Mouse (Mus musculus) cerebellum, adult (tissue): ENCODE measurements at regions not wholly inside any gene's neighbourhood (a gene's known extent, or its start where the extent isn't known, plus 50 kb on each side); places are given as distances from the start of the nearest gene placed in this dataset.
"Not testable (repeated sequence)": the region's sequence is repeated elsewhere in the genome, so short reads cannot be mapped to it uniquely, and the experiment has no call there.

Experiments
- ATAC-seq: cut with Nextera tagmentation; 2 replicates; pipeline ENCODE4 v1.9.2; 2017; ENCODE audit warnings: mild to moderate bottlenecking, moderate library complexity, mixed read lengths; ENCODE audit not compliant: insufficient number of reproducible peaks, low FRiP score, low TSS enrichment

DNA sequence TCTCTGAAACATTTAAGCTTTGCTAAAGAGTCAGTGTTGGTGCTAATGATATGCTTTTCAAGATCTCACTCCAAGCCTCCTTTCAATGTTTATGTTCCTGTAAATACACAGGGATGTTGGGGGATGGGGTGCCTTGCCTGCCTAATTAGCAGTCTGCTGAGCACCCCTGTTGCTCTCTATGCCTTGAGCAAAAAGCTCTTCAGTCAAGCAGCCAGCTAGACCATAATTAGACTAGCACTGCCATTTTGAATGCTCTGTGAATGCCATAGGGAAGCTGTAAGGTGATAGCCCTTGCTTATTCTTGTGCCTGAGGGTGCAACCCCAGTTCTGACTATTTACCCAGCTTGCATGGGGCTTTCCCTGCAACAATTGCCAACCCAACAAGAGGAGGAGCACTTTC is 338.6 kb upstream of the Cwc22 start:
- no peak for ATAC-seq

DNA sequence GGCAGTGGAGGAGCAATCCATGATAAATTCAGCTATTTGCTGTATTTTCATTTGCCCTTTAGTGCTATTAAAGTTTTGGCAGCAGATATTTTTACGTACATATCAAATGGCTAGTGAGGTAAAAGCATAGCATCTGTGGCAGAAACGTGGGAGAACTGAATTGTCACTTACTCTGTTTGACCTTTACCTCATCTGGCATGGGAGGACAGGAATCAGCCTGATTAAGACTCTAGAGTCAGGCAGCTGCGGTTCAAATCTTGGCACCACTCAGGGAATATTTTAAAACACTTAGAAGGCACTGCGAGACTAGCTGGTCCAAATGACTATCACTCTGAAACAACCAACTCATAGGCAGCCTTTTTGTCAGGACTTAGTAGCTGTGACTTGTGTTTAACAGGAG is 337.4 kb upstream of the Cwc22 start:
- ATAC-seq = no peak

DNA sequence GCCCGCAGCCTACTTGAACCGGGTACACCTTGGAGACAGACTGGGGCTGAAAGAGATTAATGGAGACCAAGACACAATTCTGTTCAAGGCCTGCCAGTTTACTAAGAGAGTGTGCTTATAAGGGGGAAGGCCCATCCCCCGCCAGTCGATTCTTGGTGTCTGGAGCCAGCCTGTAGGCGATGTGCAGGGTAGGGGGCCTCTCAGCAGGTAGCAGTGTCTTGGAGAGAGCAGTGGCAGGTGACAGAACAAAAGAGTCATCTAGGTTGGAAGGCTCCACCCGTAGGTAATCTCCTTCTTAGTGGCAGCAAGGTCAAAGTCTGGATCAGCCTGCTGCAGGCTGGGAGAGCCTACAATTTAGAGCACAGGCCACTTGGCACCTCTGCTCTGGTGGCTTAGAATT is 335.7 kb upstream of the Cwc22 start:
- ATAC-seq = not testable (repeated sequence)

DNA sequence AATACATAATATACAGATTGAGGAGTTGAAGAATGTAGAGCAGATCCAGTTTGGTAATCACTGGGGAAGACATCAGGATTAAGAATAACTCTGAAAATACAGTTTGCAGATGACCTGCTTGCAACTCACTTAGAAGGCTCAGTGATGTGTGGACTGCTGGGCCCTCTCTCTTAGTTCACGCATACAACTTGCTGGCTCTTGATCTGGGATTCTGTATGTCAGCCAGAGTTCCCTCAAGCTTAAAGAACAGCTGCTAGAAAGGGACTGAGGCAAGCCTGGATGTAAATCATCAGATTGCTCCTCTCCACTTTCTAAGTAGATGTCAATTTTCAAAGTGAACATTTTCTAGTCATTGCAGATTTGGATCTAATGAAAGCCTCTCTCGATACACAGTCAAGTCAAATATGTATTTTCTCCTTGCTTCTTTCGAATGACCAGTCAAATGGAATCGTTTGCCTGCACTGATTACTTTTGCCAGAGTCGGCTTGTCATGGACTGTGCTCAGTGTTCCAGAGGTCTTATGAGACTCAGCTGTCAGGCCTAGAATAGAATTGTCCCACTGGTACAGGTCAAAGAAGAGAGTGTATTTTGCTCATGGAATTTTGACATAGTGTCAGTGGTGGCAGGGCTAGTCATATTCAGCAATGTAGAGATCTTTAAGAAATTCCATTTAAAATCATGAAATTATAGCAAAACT is 334.2 kb upstream of the Cwc22 start:
- ATAC-seq = no peak

DNA sequence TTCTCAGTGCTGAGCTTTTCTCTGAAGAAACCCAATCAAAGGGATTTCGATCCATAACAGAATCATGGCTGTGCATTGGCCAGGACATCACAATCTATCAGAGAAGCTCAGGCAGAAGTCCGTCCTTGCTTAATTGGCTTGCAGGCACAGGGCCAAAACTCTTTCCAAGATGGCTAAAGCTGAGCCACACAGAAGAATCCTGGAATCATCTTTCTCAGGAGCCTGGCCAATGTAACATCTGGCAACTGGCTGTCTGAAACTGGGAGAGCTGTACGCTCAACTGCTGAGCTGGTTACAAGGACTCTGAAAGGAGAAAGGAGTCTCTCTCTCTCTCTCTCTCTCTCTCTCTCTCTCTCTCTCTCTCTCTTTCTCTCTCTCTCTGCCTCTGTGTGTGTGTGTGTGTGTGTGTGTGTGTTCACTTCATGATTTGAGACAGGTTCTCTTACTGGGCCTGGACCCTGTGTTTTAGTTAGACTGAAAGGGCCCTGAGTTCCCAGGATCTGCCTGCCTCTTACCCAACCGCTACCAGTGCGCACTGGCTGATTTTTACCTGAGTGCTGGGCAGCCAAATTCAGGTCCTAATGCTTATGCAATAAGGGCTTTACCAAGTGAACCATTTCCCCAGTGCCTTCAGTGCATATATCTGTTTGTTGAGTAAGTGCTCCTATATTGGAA is 333.3 kb upstream of the Cwc22 start:
- no peak for ATAC-seq

DNA sequence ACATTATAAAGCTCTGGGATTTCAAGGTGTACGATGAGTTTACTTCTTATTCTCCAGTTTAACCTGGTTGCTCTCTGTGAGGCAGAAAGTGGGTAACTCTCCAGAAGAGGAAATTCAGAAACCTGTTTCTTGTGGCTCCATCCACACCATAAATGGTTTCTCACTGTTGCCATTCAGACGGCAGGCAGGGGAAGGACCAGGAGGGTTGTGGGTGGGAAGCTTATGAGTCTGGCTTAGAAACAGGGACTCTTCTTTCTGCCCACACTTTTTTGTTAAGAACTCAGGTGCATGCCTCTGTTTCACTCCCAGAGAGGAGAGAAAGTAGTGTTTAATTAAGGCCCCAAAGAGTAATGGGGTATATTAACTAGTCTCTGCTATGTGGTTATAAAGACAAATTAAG is 332.5 kb upstream of the Cwc22 start:
- ATAC-seq = no peak

DNA sequence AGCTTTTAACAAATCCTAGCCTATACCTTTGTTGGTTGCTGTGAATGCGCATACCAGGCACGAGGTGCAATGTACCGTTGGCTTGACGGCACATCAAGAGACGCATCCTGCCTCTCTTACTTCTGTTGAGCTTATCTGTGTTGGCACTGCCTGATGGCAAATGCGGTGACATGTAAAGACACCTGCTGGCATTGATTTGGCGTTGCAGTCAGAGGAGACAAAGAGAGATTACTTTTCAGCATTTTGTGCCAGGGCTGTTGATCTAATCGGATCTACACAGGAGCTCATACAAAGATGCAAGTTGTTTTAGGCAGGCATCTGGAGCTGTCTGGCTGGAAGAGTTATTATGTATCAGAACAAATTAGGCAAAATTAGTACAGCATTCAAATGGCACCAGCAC is 331.5 kb upstream of the Cwc22 start:
- no peak for ATAC-seq

DNA sequence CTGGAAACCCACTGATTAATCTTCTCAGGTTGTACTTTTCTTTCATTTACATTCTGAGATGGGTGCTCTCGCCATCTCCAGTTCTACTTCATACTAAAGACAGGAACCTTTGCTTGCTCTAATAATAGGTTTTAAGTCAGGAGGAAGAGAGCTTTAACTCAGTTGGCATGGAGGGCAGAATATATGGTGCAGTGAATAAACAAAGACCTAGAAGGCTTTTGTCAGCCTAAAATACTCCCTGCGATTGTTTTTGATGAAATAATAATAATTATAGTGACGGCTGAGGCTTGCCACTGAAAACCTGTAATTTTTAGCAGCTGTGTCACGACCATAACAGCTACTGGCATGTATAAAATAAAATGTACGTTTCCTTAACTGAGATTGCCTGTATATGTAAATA is 327.9 kb upstream of the Cwc22 start:
- no peak for ATAC-seq

DNA sequence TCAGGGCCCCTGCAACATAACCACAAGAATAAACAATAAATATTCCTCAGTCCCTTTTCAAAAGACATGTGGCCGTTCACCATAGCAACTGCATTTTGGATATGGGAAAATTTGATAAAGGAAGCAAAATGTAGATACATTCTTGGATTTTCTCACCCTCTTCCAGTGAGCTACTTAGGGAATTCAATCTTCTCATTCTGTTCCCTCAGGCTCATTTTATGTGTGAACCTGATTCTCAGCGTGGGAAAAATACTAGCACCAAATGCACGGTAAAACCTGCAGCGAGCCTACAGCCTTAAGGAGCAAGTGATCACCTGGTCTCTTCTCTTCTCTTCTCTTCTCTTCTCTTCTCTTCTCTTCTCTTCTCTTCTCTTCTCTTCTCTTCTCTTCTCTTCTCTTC is 322.5 kb upstream of the Cwc22 start:
- ATAC-seq = no peak

DNA sequence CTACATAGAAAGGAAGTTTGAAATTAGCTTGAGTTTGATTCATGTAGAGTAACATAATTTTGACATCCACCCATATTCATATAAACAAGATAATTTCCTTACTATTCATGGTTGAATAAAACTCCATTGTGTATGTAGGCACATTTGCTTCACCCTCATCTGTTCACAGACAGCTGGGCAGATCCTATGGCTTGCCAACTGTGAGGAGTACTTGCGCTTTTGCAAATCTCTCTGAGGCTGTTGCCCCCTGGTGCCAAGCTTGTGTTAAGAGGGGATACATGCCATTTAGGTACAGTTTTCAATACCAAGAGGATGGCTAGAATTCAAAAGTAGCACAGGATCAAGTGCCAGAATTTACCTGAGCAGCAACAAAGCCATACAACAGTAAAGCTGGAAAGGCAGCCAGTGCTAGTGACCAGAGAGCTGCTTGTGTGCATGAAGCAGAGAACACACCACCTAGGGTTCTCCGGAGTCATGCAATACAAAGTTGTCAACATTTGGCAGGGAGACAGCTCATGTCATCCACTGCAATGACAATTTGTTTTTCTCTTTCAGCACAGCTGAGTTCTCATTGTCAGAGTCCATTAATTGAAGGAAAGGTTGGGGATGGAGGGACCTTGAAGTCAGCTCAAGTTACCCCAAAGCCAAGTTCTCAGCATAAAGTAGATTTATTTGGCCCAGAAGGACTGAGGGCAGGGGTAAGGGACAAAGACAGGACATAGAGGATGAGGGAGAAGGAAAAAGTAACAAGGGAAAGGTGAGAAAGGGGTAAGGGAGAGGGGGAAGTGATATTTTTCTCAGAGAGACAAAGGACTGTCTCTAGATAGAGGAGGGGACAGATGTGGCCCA is 321.6 kb upstream of the Cwc22 start:
- no peak for ATAC-seq

DNA sequence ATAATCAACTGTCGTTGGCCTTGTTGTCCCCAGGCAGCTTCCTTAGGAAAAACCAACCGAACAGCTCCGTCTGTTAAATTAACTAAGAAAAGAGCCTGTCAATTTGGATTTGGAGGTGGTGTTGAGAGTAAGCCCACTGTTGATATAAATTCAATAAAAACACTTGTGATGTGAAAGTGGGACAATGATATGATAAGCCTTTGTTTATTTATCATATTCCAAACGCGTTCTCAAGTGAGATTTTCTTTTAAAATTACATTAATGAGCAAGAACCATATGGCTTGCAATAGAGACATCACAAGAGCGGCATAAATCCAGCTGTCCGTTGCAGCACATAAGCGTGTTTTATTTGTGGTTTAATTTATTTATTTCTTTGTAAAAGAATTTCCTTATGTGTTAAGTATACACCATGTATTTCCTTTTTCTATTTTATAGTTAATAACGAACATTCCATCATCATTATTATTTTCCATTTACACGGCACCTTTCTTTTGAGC is 307.5 kb upstream of the Cwc22 start:
- ATAC-seq = no peak

DNA sequence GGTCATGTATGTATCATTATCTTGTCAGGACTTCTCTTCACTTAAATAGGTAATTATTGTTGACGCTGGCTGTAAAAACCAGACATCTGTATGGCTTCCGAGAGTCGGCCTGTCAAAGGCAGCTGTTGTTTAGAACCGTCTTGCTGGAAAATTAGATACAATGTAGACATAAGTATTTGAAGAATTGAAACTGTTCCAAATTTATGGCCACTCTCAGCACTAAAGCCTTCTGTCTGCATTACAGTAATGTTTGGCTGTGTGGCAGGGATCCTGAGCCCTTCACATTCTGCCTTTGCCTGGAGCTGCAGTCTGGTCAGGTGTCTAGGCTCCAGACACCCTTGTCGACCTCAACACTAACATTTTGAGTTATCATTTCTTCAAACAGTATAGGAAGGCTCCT is 300.2 kb upstream of the Cwc22 start:
- no peak for ATAC-seq

DNA sequence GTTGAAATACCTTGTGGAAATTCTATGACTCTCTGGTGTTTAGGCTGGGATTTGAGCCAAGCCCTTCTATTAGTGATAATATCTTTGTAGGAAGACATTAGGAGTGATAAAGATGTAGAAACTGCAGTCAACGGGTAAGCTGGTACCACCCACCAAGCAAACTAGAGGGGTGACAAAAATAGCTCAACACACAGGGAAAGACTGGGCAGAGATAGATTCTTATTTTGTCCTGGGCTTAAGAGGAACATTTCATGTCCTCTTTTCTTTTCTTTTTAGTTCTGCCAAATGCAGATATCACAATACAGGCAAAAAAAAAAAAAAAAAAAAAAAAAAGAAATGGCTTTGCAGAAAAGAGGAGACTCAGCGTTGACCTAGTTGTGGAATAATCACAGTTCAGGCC is 294.1 kb upstream of the Cwc22 start:
- no peak for ATAC-seq

DNA sequence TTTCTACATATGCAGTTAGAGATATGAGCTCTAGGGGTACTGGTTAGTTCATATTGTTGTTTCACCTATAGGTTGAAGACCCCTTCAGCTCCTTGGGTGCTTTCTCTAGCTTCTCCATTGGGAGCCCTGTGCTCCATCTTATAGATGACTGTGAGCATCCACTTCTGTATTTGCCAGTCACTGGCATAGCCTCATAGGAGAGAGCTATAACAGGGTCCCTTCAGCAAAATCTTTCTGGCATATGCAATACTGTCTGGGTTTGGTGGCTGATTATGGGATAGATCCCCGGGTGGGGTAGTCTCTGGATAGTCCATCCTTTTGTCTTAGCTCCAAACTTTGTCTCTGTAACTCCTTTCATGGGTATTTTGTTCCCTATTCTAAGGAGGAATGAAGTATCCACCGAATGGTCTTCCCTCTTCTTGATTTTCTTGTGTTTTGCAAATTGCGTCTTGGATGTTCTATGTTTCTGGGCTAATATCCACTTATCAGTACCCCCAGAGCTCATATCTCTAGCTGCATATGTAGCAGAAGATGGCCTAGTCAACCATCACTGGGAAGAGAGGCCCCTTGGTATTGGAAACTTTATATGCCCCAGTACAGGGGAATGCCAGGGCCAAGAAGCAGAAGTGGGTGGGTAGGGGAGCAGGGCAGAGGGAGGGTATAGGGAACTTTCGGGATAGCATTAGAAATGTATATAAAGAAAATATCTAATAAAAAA is 279.4 kb upstream of the Cwc22 start:
- ATAC-seq = not testable (repeated sequence)

DNA sequence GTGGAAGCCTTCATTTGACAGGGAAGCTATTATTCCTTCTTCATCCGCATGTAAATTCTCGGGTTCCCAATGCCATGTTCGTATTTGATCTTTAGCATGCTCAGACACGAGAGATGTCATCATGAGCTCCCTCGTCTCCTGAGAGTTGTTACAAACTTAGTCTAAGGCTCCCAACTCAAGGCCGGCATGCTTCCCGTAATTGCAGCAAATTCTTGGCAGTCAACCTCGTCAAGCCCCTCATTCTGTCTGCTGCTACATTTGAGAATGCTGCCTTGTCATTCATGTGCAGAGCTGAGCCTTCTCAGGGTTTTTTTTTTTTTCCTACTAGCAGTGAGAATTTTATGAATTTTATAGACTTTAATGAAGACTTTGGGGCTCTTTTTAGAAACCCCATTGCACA is 268.3 kb upstream of the Cwc22 start:
- ATAC-seq = no peak

DNA sequence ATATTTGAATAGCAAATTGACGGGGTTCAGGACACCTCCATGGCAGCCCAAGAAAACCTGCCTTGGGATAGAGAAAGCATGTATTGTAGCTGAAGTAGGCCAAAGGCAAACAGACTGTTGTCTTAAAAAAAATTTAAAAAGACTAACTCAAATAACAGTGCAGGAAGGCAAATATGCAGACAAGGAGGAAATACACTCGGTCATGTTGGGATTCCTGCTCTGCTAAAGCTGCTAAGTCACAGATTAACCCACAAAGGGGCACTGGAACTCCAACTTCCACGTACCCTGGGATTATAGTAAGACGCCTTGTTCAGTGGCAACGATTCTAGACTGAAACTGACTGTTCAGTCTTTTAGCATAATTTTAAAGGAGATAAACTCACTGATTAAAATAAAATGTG is 258.9 kb upstream of the Cwc22 start:
- no peak for ATAC-seq

DNA sequence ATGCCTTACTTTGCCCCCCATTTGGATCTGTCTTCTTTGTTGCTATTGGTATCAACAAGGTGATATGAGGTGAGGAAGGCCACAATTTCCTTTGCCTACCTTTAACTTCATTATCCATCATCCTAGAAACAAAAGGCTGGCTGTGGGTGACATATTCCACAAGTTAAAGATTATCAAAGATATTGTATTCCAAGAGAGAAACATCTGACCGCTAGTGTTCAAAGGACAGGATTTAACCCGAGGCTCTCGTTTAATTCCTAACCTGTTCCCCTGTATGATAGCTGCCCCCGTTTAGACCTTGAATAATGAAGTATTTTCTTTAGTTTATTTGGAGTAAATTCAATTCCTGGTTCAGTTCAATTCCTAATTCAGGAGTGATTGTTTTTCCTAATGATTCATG is 249.8 kb upstream of the Cwc22 start:
- ATAC-seq = no peak

DNA sequence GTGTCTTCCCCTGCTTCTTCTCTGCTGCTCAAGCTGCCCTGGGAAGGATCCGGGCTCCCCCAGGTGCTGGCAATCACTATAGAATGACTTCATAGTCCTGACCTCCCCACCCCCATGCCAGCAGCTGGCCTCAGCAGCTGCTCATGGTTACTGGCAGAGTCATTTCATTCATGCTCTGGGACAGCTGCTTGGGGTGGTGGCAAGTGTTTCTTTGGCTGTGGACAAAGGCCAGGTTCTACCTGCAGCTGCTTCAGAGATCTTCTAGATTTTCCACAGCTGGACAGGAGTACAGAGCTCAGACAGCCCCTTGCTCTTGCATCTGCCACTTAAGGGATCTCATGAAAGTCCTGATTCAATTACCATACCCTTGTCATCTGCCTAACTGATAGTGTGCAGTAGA is 243.4 kb upstream of the Cwc22 start:
- no peak for ATAC-seq

DNA sequence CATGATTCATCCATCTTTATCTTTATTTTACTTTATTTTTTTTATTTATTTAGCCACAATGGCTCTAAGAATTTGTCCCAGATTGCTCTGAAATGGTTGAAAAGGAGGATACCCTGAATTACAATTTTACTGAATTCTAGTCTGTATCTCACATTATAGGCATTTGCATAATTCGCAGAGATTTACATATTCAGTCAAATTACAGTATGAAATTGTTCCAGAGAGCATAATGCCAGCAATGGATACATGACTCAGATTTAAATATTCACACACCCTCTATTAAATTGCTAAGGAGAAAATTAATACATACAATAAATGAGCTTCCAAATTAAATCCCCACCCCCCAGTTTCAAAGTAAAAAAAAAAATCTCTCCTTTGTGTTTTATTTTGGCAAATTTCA is 238.8 kb upstream of the Cwc22 start:
- no peak for ATAC-seq

DNA sequence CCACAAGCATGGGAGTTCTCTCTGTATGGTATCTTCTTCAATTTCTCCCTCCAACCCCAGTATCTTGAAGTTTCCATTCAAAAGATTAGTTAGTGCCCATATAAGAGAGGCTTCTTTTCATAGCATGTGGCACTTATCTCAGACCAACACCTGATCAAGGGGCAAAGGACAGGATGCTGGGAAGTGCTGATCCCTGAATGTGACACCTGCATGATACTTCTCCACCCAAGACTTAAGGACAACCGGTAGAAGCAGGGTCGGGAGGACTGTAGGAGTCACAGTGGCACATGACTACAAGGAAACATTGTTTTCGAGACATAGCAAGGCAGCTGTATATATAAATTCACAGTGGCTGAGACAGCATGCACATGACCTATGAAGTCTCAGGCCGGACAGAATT is 227.6 kb upstream of the Cwc22 start:
- no peak for ATAC-seq

DNA sequence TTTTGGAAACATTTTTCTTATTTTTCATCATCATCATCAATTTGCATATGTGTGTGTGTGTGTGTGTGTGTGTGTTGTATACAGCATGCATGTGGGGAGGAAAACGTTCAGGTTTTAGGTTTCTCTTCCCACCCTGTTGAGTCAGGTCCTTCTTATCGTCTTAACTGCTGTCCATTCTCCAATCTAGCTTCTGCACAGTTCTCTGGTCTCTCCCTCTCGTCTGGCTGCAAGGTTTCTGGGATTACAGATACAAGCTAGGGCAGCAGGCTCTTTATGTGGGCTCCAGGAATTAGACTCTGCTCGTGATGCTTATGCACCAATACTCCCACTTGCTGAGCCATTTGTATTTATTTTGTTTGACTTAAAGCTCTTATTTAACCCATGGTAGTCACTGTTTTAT is 226.6 kb upstream of the Cwc22 start:
- no peak for ATAC-seq
